Mouse (Mus musculus): ENCODE results near the gene Klhl8. TPM values are rescaled to one million over a fixed set of nuclear protein-coding genes. Genes with fewer than 3 reads are reported as not detected.
A peak's percentile ranks its signal among the peaks of the same experiment; 100 is the strongest.

The Klhl8 gene
- total and polyA plus RNA-seq, 3 experiments = 5.6 to 6.2 TPM; not detected in 1

DNA sequence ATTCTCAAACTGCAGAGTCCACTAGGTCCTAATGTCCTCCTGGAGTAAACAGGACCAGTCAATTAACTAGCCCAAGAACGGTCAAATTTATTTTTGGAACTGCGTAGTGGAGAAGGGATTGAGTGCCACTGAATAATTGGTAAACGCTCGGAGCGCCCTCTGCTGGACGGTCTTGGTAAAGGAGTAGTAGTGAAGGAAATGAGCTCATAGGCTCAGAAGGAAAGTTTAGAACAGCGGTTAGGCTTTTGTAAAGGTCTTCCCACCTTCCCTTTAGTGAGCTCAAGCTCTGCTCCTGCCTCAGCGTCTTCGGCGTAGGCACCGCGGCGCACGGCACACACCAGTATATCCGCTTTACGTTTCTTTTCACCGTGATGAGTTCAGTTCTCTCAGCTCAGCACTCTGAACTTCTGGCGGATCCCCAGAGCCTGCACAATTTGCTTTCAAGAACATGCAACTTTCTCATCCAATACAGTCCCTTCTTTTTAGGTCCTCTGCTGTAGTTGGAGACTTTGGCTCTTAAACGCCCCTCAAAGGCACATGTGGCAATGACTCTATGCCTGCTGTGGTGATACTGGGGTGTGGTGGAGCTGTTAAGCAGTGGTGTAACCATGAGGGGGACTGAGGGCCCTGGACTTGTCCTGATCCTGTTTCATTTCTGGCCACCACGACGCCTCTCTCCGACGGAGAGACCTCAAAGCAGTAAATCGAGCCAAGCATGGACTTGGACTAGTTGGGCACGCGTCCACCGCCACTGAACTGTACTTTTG is 16.6 kb upstream of the Klhl8 start:
- Histone ChIP-seq H3K4me3 (ENCODE audit: control insufficient read depth in 1 of 2, insufficient read depth in 1 of 2, low read depth in 2 of 2, low read length in 2 of 2) (peak overlapping the region; percentile 63 to 79), H3K27ac (ENCODE audit: control insufficient read depth, low read depth, low read length) (peak overlapping the region; percentile 40), H3K27me3 (ENCODE audit: control insufficient read depth in 1 of 2, insufficient read depth in 2 of 2, low read length in 2 of 2) (no peaks in the 10 kb centered on the region), H3K9ac (ENCODE audit: control insufficient read depth, low read depth, low read length, poor library complexity, severe bottlenecking) (peak overlapping the region; percentile 73), H3K36me3 (ENCODE audit: control insufficient read depth in 1 of 2, insufficient read depth in 2 of 2, low read length in 2 of 2) (peaks cover 0 to 8% of the 10 kb centered on the region in 2 experiments; a peak in 2 of 4 replicates), H3K79me2 (ENCODE audit: control insufficient read depth, insufficient read depth, low read length, poor library complexity) (no peaks in the 10 kb centered on the region), H3K9me3 (replicated peaks; ENCODE audit: insufficient read depth, low read length) (no peaks in the 10 kb centered on the region), H3K4me1 (ENCODE audit: control insufficient read depth in 1 of 2, insufficient read depth in 2 of 2, low read length in 2 of 2) (peaks cover 0 to 5% of the 10 kb centered on the region in 2 experiments; a peak in 3 of 4 replicates)
- DNase-seq (ENCODE audit: low read depth, low spot score) = peak; percentile 92
- TF ChIP-seq NRF1 (IDR thresholded peaks at IDR 0.05; ENCODE audit: insufficient read depth, low read depth, low read length, poor library complexity, severe bottlenecking) = no peak
- no peak for TF ChIP-seq MYC (IDR thresholded peaks at IDR 0.05; ENCODE audit: low read depth, low read length)
- TF ChIP-seq MAZ (IDR thresholded peaks at IDR 0.05; ENCODE audit: low read depth, low read length) = no peak
- TF ChIP-seq MAX (IDR thresholded peaks at IDR 0.05; ENCODE audit: low read length) = no peak; the same call in 1 of the 2 replicates
- no peak for TF ChIP-seq ZMIZ1 (IDR thresholded peaks at IDR 0.05; ENCODE audit: low read depth, low read length)
- no peak for TF ChIP-seq POLR2A (IDR thresholded peaks at IDR 0.05; ENCODE audit: control insufficient read depth in 1 of 2, insufficient read depth in 1 of 2, low read depth in 1 of 2, low read length in 2 of 2, poor library complexity in 1 of 2)
- no peak for TF ChIP-seq TBP (IDR thresholded peaks at IDR 0.05; ENCODE audit: low read depth, low read length)
- peak; percentile 74 to 90 (median 87) for TF ChIP-seq CTCF (IDR thresholded peaks at IDR 0.05 in 2 of 3, conservative IDR thresholded peaks at IDR 0.05 in 1 of 3; ENCODE audit: control insufficient read depth in 1 of 3, insufficient read depth in 1 of 3, low read depth in 2 of 3, low read length in 3 of 3, poor library complexity in 1 of 3, severe bottlenecking in 1 of 3)
- TF ChIP-seq ZNF384 (IDR thresholded peaks at IDR 0.05; ENCODE audit: low read depth, low read length) = no peak
- TF ChIP-seq MXI1 (IDR thresholded peaks at IDR 0.05; ENCODE audit: low read depth, low read length) = no peak
- no peak for TF ChIP-seq CHD2 (IDR thresholded peaks at IDR 0.05; ENCODE audit: low read length)
- no peak for TF ChIP-seq MEF2A (IDR thresholded peaks at IDR 0.05; ENCODE audit: extremely low read depth, insufficient replicate concordance, low read depth, low read length, poor library complexity, severe bottlenecking)
- peak; percentile 71 for TF ChIP-seq RAD21 (IDR thresholded peaks at IDR 0.05; ENCODE audit: low read depth, low read length)
- no peak for TF ChIP-seq MYB (IDR thresholded peaks at IDR 0.05; ENCODE audit: low read depth, low read length)
- no peak for TF ChIP-seq ZKSCAN1 (IDR thresholded peaks at IDR 0.05; ENCODE audit: low read depth, low read length)
- TF ChIP-seq EP300 (IDR thresholded peaks at IDR 0.05; ENCODE audit: low read depth in 1 of 2, low read length in 2 of 2) = no peak
- no peak for TF ChIP-seq GABPA (IDR thresholded peaks at IDR 0.05; ENCODE audit: low read depth, low read length)
- TF ChIP-seq POLR2AphosphoS5 (IDR thresholded peaks at IDR 0.05; ENCODE audit: borderline replicate concordance, low read depth, low read length) = no peak
- no peak for TF ChIP-seq TAL1 (IDR thresholded peaks at IDR 0.05; ENCODE audit: low read length)
- no peak for TF ChIP-seq HCFC1 (IDR thresholded peaks at IDR 0.05; ENCODE audit: low read depth, low read length)
- TF ChIP-seq ELF1 (IDR thresholded peaks at IDR 0.05; ENCODE audit: low read depth, low read length) = no peak
- no peak for TF ChIP-seq USF2 (IDR thresholded peaks at IDR 0.05; ENCODE audit: borderline replicate concordance in 1 of 2, insufficient read depth in 1 of 2, low read depth in 1 of 2, low read length in 2 of 2)
- no peak for TF ChIP-seq RCOR1 (IDR thresholded peaks at IDR 0.05; ENCODE audit: low read depth, low read length)
- TF ChIP-seq E2F4 (IDR thresholded peaks at IDR 0.05; ENCODE audit: borderline replicate concordance, low read depth, low read length) = no peak
- no peak for TF ChIP-seq CHD1 (IDR thresholded peaks at IDR 0.05; ENCODE audit: low read depth, low read length)
- no peak for TF ChIP-seq KAT2A (conservative IDR thresholded peaks at IDR 0.05; ENCODE audit: low read depth, low read length)
- no peak for TF ChIP-seq JUND (IDR thresholded peaks at IDR 0.05; ENCODE audit: low read depth, low read length)
- peak; percentile 76 for TF ChIP-seq SMC3 (IDR thresholded peaks at IDR 0.05; ENCODE audit: low read depth, low read length)
- no peak for TF ChIP-seq GATA1 (IDR thresholded peaks at IDR 0.05; ENCODE audit: low read depth, low read length)
- no peak for TF ChIP-seq TCF12 (IDR thresholded peaks at IDR 0.05; ENCODE audit: low read depth, low read length)
- peak; percentile 40 for TF ChIP-seq SIN3A (IDR thresholded peaks at IDR 0.05; ENCODE audit: low read length)
- no peak for TF ChIP-seq NELFE (IDR thresholded peaks at IDR 0.05; ENCODE audit: low read depth, low read length)
- no peak for TF ChIP-seq POLR2AphosphoS2 (IDR thresholded peaks at IDR 0.05; ENCODE audit: low read length)
- TF ChIP-seq ZC3H11A (IDR thresholded peaks at IDR 0.05; ENCODE audit: low read depth, low read length) = peak; percentile 59
- no peak for TF ChIP-seq USF1 (IDR thresholded peaks at IDR 0.05; ENCODE audit: low read depth, low read length)
- peak; percentile 51; the same call in 1 of the 2 replicates for TF ChIP-seq ETS1 (IDR thresholded peaks at IDR 0.05; ENCODE audit: low read depth, low read length)
- TF ChIP-seq MAFK (IDR thresholded peaks at IDR 0.05; ENCODE audit: borderline replicate concordance, low read depth, low read length) = no peak
